Mouse (Mus musculus): Measurements from ENCODE around the gene Ubxn1.

GRCm38 (mm10) chr19:8848356-8848755 is 22.9 kb upstream of the Ubxn1 start:
- no peak for TF ChIP-seq EP300 (IDR thresholded peaks at IDR 0.05; ENCODE audit: low read depth)
- TF ChIP-seq CTCF (IDR thresholded peaks at IDR 0.05; ENCODE audit: low read depth) = no peak

Data from liver, postnatal 0 days (tissue).